Mouse (Mus musculus) olfactory bulb, adult 2 months (tissue): Measurements from ENCODE around the gene Myrip. TPM values are rescaled to one million over a fixed set of nuclear protein-coding genes. Genes with fewer than 3 reads are reported as not detected.

Experiments used
- H3K27ac ChIP-seq: fragments of 200-500 bp; 2 replicates; pipeline ENCODE4 v1.5.1; 2012; ENCODE audit warnings: low read depth, low read length; ENCODE audit not compliant: insufficient read depth
- H3K4me1 ChIP-seq: fragments of 200-500 bp; 2 replicates; pipeline ENCODE4 v1.6.1; 2012; ENCODE audit warnings: low read length; ENCODE audit not compliant: control insufficient read depth, insufficient read depth
- H3K4me3 ChIP-seq: fragments of 200-500 bp; 2 replicates; pipeline ENCODE4 v1.5.1; 2012; ENCODE audit warnings: mild to moderate bottlenecking, low read depth, low read length, moderate library complexity; ENCODE audit not compliant: insufficient read depth
- CTCF ChIP-seq: fragments of 200-500 bp; IDR thresholded peaks from 2 replicates; pipeline ENCODE4 v1.5.1; 2012; ENCODE audit warnings: low read depth, mild to moderate bottlenecking, low read length, moderate library complexity; ENCODE audit not compliant: insufficient read depth
- POLR2A ChIP-seq: fragments of 200-500 bp; IDR thresholded peaks from 2 replicates; pipeline ENCODE4 v1.6.1; 2012; ENCODE audit warnings: mild to moderate bottlenecking, low read depth, low read length, moderate library complexity; ENCODE audit not compliant: insufficient read depth
- WGBS: fragments of 180-500 bp; shearing (Covaris S2); methylation state at CpG from one replicate; pipeline ENCODE4 v1.1.7; 2018; 5-methylcytosine and 5-hydroxymethylcytosine counted together
- polyA plus RNA-seq: library from polyadenylated mRNA; stranded (reverse); fragments of >200 nt; gene quantifications from 2 replicates; pipeline ENCODE4 v1.2.4, GENCODE M21; 2012; ENCODE audit warnings: low replicate concordance; ENCODE audit not compliant: missing spikeins, insufficient read depth, insufficient read length

The Myrip gene
- polyA plus RNA-seq, 1 experiment = not detected

GRCm38 (mm10) chr9:120444642-120445041 is 143.3 kb downstream of the Myrip start:
- TF ChIP-seq POLR2A (no peak), CTCF (no peak)
- Histone ChIP-seq H3K4me3 (no peak overlapping the region), H3K4me1 (peaks cover 4% of the 10 kb centered on the region; the same call in 1 of the 2 replicates), H3K27ac (no peak overlapping the region)
- WGBS = 41% methylated on average over 9 of the region's 9 CpGs

GRCm38 (mm10) chr9:120449696-120450329 is 148.5 kb downstream of the Myrip start:
- no peak overlapping the region for H3K4me3 ChIP-seq
- no peak overlapping the region for H3K27ac ChIP-seq
- 89% methylated on average over 6 of the region's 6 CpGs for WGBS
- TF ChIP-seq CTCF (no peak), POLR2A (no peak)
- H3K4me1 ChIP-seq = no peaks in the 10 kb centered on the region

GRCm38 (mm10) chr9:120455768-120456655 is 154.7 kb downstream of the Myrip start:
- TF ChIP-seq POLR2A (no peak), CTCF (no peak)
- Histone ChIP-seq H3K4me1 (peaks cover 6% of the 10 kb centered on the region), H3K4me3 (no peak overlapping the region), H3K27ac (0 out of 2 replicates have a peak overlapping the region, but pooled peaks have one; percentile 7)
- 36% methylated on average over 9 of the region's 9 CpGs for WGBS

GRCm38 (mm10) chr9:120470431-120470830 is 169.1 kb downstream of the Myrip start:
- Histone ChIP-seq H3K4me1 (no peaks in the 10 kb centered on the region), H3K27ac (no peak overlapping the region), H3K4me3 (no peak overlapping the region)
- WGBS = 100% methylated on average over 1 of the region's 1 CpGs
- TF ChIP-seq POLR2A = no peak
- TF ChIP-seq CTCF = no peak

- TF ChIP-seq POLR2A (no peak), CTCF (no peak)
- peaks cover 4% of the 10 kb centered on the region; the same call in 1 of the 2 replicates for H3K4me1 ChIP-seq
- H3K27ac ChIP-seq = no peak overlapping the region
- WGBS = 82% methylated on average over 3 of the region's 3 CpGs
- no peak overlapping the region for H3K4me3 ChIP-seq
Measured at GRCm38 (mm10) chr9:120481644-120482043, 180.3 kb downstream of the Myrip start.

GRCm38 (mm10) chr9:120482382-120482781 is 181.1 kb downstream of the Myrip start:
- H3K4me3 ChIP-seq = no peak overlapping the region
- H3K4me1 ChIP-seq = peaks cover 4% of the 10 kb centered on the region; the same call in 1 of the 2 replicates
- 91% methylated on average over 4 of the region's 4 CpGs for WGBS
- no peak overlapping the region for H3K27ac ChIP-seq
- TF ChIP-seq CTCF (no peak), POLR2A (no peak)

GRCm38 (mm10) chr9:120483101-120483500 is 181.8 kb downstream of the Myrip start:
- H3K4me1 ChIP-seq = peaks cover 2% of the 10 kb centered on the region; the same call in 1 of the 2 replicates
- WGBS = 62% methylated on average over 8 of the region's 8 CpGs
- no peak overlapping the region for H3K27ac ChIP-seq
- TF ChIP-seq CTCF = no peak
- no peak overlapping the region for H3K4me3 ChIP-seq

GRCm38 (mm10) chr9:120487076-120487475 is 185.8 kb downstream of the Myrip start:
- no peak overlapping the region for H3K4me3 ChIP-seq
- H3K27ac ChIP-seq = no peak overlapping the region
- WGBS = 82% methylated on average over 8 of the region's 8 CpGs
- no peak for TF ChIP-seq CTCF
- no peak for TF ChIP-seq POLR2A
- no peaks in the 10 kb centered on the region for H3K4me1 ChIP-seq

GRCm38 (mm10) chr9:120491509-120491908 is 190.2 kb downstream of the Myrip start:
- no peak overlapping the region for H3K27ac ChIP-seq
- TF ChIP-seq POLR2A (no peak), CTCF (no peak)
- peaks cover 10% of the 10 kb centered on the region for H3K4me1 ChIP-seq
- 82% methylated on average over 3 of the region's 3 CpGs for WGBS
- H3K4me3 ChIP-seq = no peak overlapping the region
